Mouse (Mus musculus) G1E-ER4 (cell line): ENCODE data around the gene Entpd1. TPM values are rescaled to one million over a fixed set of nuclear protein-coding genes. Genes with fewer than 3 reads are reported as not detected.
A peak's percentile ranks its signal among the peaks of the same experiment; 100 is the strongest.

Experiments
- GATA1 ChIP-seq: IDR thresholded peaks from one replicate; pipeline ENCODE4 v1.8.0; 2012; ENCODE audit warnings: low read length, inconsistent platforms
- polyA plus RNA-seq: library from polyadenylated mRNA; stranded (reverse); fragments of >175 nt; gene quantifications from 2 replicates; pipeline ENCODE4 v1.2.3, GENCODE M21; 2012

Gene Entpd1
- polyA plus RNA-seq, 1 experiment: not detected

GRCm38 (mm10) chr19:40605189-40605588, 7.0 kb upstream of the Entpd1 start:
- TF ChIP-seq GATA1: no peak

DNA sequence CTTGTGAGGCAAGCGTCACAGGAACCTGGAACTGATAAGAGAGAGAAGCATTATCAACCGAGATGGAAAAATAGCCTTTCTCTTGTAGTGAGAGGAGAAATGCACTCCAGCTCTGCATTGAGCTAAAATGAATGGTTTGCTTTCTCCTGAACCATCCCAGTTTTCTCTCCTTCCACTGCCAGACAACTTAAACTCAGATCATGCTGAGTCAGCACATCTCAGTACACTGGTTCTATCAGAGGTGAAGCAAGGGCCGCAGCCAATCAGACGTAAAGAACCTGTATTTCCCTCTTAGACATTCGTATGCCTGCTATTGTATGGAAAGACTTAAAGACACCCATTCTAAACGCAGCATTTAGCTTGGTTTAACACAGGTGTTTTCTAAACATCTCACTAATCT, 4.5 kb upstream of the Entpd1 start:
- no peak for TF ChIP-seq GATA1

DNA sequence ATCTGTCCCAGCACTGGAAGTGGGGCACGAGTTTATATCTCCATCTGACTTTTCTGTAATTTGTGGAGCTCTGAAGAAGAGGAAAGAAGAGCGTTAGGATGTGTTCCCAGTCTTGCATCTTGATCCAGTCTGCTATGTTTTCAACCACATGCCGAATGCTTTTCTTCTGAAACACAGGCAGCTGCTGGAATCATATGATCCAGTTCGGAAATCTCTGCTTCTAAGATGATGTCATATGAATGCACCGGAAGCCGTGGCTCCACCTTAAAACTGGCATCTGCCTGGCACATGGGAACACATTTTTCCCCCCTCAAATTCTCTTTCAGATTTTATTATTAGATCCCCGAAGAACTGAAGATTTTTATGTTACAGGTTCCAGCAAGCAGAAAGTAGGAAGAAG, 2.6 kb downstream of the Entpd1 start:
- no peak for TF ChIP-seq GATA1

- no peak for TF ChIP-seq GATA1
Observed at GRCm38 (mm10) chr19:40616021-40616420, 3.9 kb downstream of the Entpd1 start.

- no peak for TF ChIP-seq GATA1
Observed at GRCm38 (mm10) chr19:40625935-40626334, 13.8 kb downstream of the Entpd1 start.

GRCm38 (mm10) chr19:40628950-40629349, 16.8 kb downstream of the Entpd1 start:
- TF ChIP-seq GATA1: no peak

- TF ChIP-seq GATA1: no peak
Observed at GRCm38 (mm10) chr19:40630096-40630495, 17.9 kb downstream of the Entpd1 start.

DNA sequence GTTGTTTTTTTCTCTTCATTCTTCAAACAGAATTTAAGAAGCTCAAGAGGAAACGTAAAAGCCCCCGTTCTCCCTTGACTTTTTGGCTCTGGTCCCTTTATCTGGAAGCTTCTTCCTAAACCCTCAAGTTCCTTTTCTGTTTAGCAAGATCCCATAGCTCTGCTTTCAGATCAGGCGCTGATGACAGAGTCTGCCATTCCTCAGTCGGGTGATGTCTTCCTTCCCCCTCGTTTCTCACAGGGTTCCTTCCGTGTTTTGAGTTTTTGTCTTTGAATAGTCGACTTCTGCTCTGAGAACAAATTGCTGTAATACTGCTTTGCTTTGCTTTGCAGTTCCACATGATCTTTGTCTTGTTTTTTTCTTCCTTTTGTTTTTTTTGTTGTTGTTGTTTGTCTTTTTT, 18.4 kb downstream of the Entpd1 start:
- no peak for TF ChIP-seq GATA1

DNA sequence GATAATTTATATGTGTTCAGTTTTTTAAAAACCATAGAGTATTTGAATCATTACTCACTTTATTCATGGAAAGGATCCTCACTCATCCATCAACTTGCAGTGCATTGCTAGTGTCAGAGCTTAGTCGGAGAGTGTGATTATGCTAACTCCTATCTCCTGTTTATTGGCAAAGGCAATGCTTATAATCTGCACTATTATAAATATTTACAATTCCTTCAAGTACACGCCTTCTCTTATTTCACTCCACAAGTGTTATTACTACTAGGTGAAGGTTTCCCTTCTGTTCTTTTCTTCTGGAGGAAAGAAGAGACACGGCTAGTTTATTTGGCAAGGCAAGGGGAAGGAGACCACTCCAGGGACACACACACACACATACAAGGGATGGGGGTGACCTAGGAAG, 20.0 kb downstream of the Entpd1 start:
- TF ChIP-seq GATA1: no peak

DNA sequence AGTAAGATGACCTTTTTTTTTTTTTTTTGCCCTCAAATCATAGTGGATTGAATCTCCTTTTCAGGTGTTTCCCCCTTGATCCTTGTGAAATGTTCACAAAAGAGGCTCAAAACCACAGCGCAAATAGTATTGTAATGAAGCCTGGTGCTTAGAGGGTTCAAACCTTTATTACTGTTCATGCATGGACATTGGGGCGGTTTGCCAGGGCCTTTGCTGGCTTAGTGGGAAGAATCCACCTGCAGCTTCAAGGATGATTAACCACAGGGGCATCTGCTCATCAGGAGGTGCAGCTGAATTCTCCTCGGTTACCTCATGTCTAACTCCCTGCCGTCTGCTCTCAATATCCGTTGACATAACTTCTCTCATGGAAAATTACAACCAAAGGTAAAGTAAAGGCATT, 20.5 kb downstream of the Entpd1 start:
- TF ChIP-seq GATA1: no peak

- no peak for TF ChIP-seq GATA1
Observed at GRCm38 (mm10) chr19:40633144-40633543, 21.0 kb downstream of the Entpd1 start.

DNA sequence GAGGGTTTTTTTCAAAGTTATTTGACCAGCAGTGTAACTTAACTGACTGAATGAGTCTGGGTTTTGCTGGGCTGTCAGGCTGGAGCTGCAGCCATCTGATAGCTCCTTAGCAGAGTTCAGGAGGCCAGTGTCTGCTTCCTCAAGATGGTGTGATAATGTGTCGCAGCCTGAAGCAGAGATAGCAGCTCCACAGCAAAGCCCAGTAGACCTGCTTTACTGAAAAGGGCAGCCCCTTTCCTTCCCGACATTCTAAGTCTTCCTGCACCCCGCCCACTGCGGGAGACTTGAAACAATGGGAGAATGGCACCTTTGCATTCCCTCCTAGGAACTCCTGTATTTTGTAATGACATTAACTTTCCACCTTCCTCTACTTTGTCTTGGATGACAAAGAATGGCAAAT, 24.9 kb downstream of the Entpd1 start:
- peak; percentile 52 for TF ChIP-seq GATA1

DNA sequence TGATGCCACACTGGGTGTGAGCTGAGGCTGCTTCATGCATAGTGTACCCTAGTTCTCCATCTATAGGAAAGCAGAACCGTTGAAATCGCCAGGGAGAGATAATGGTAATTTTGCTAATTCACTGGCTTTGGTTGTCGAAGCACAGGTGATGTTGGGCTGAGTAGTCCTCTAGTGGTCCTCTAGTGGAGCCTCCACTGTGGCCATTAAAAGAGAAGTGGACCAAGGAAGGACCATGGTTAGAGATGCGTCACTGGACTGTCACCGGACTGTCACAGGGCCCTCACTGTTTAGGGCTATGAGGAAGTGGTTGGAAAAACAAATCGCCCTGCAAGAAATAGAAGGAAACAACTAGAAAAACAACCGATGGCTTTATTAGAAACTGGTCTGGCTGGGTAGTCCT, 25.4 kb downstream of the Entpd1 start:
- no peak for TF ChIP-seq GATA1

DNA sequence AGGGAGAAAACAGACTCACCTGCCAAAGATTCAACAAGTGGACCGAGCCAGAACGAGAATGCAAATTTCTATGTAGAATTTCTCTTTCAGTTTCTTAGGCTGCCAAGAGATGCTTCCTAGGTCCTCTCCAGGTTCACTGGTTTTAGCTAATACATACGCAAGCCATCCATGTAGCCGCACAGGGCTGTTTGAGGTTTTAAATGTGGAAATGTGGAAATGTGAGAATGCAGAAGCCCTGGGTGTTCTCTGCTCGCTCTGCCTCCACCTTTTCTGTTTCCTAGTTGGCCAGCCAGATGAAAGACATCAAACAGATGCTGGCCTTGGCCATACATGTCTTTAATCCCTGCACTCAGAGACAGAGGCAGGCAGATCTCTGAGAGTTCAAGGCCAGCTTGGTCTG, 26.4 kb downstream of the Entpd1 start:
- no peak for TF ChIP-seq GATA1

GRCm38 (mm10) chr19:40639729-40640304, 27.7 kb downstream of the Entpd1 start:
- no peak for TF ChIP-seq GATA1

DNA sequence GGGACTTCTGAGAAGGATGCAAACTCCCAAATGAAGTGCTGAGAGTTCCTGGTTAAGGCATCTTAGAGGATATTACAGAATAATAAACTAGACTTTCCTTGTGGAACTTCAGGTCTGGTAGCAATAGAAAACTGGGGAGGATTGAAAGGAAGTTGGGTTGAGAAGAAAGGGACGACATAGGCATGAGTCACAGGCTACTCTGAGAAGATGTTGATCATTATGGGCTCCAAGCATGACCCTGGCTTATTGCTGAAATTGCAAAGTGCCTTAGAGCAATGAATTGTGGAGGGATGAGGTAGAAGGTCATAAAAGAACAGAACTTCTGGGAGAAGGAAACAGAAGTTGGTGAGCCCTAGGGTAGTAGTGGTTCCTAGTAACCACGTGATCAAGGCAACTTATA, 28.6 kb downstream of the Entpd1 start:
- no peak for TF ChIP-seq GATA1

- no peak for TF ChIP-seq GATA1
Observed at GRCm38 (mm10) chr19:40643846-40644245, 31.7 kb downstream of the Entpd1 start.

- TF ChIP-seq GATA1: no peak
Observed at GRCm38 (mm10) chr19:40646379-40646778, 34.2 kb downstream of the Entpd1 start.
